Mouse (Mus musculus) liver, embryonic 14.5 days (tissue): Measurements from ENCODE around the gene Fsd1l.

Source experiments
- CTCF ChIP-seq: IDR thresholded peaks from 2 replicates; pipeline ENCODE4 v1.5.1; 2016; ENCODE audit warnings: antibody characterized with exemption, low read depth, control low read depth
- EP300 ChIP-seq: IDR thresholded peaks from 2 replicates; pipeline ENCODE4 v1.6.1; 2016; ENCODE audit warnings: antibody characterized with exemption, low read depth

GRCm38 (mm10) chr4:53637269-53637909 lies 6.1 kb downstream of the Fsd1l start:
- no peak for TF ChIP-seq CTCF
- no peak for TF ChIP-seq EP300
